Mouse (Mus musculus) embryonic facial prominence, embryonic 12.5 days (tissue): ENCODE data around the gene Manba. TPM values are rescaled to one million over a fixed set of nuclear protein-coding genes. Genes with fewer than 3 reads are reported as not detected.
A peak's percentile ranks its signal among the peaks of the same experiment; 100 is the strongest.
"Not testable (repeated sequence)": the region's sequence is repeated elsewhere in the genome, so short reads cannot be mapped to it uniquely, and the experiment has no call there.

Experiments
- ATAC-seq: fragments of 200-750 bp; cut with Nextera tagmentation; 2 replicates; pipeline ENCODE4 v1.8.0; 2017; ENCODE audit not compliant: insufficient number of reproducible peaks, insufficient read depth, low FRiP score, low TSS enrichment
- H3K27ac ChIP-seq: fragments of 300-500 bp; sonication (generic); 2 replicates; pipeline ENCODE4 v1.5.1; 2016; ENCODE audit warnings: mild to moderate bottlenecking
- H3K27me3 ChIP-seq: fragments of 300-500 bp; sonication (generic); 2 replicates; pipeline ENCODE4 v1.6.1; 2016; ENCODE audit warnings: mild to moderate bottlenecking, moderate library complexity
- H3K36me3 ChIP-seq: fragments of 300-500 bp; sonication (generic); 2 replicates; pipeline ENCODE4 v1.6.1; 2016; ENCODE audit warnings: mild to moderate bottlenecking
- H3K4me1 ChIP-seq: fragments of 300-500 bp; sonication (generic); 2 replicates; pipeline ENCODE4 v1.6.1; 2016
- H3K4me2 ChIP-seq: fragments of 300-500 bp; sonication (generic); replicated peaks from 2 replicates; pipeline ENCODE4 v1.6.1; 2016; ENCODE audit warnings: mild to moderate bottlenecking, moderate library complexity
- H3K4me3 ChIP-seq: fragments of 300-500 bp; sonication (generic); 2 replicates; pipeline ENCODE4 v1.5.1; 2016; ENCODE audit warnings: mild to moderate bottlenecking
- H3K9ac ChIP-seq: fragments of 300-500 bp; sonication (generic); 2 replicates; pipeline ENCODE4 v1.6.1; 2016; ENCODE audit warnings: mild to moderate bottlenecking, moderate library complexity
- H3K9me3 ChIP-seq: fragments of 300-500 bp; sonication (generic); 2 replicates; pipeline ENCODE4 v1.6.1; 2016; ENCODE audit warnings: mild to moderate bottlenecking, moderate library complexity
- WGBS: fragments of 180-500 bp; shearing (Covaris S2); methylation state at CpG from one replicate; pipeline ENCODE4 v1.1.7; 2016; 5-methylcytosine and 5-hydroxymethylcytosine counted together
- polyA plus RNA-seq: library from polyadenylated mRNA; unstranded; fragments of >200 nt; fragmentation: Nextera tagmentation; extraction: Ambion mirVana; gene quantifications from 2 replicates; pipeline ENCODE4 v1.2.1, GENCODE M21; 2016

The Manba gene
- polyA plus RNA-seq, 1 experiment from 2014 or later, result 5.1 TPM

DNA sequence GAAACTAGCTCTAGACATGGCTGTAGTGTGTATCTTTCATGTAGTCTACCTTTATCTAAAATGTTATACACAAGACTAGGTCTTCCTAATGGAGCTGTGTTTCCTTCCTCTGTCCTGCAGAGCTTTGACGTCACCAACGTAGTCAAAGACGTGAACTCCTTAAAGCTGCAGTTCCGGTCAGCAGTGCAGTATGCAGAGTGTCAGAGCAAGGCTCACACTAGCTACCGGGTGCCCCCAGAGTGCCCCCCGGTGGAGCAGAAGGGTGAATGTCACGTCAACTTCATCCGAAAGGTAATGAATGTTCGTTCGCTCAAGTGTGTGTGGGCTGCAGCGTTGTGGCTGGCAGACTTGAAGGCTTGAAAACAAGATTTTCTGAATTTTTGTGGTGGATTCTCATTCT lies 26.3 kb downstream of the Manba start:
- no peaks in the 10 kb centered on the region for H3K27me3 ChIP-seq
- H3K9ac ChIP-seq, result no peak overlapping the region
- WGBS, result 44% methylated on average over 11 of the region's 11 CpGs
- H3K36me3 ChIP-seq, result no peaks in the 10 kb centered on the region
- ATAC-seq, result no peak
- H3K4me1 ChIP-seq, result no peaks in the 10 kb centered on the region
- no peak overlapping the region for H3K4me2 ChIP-seq
- H3K4me3 ChIP-seq, result no peak overlapping the region
- no peak overlapping the region for H3K27ac ChIP-seq
- H3K9me3 ChIP-seq, result no peaks in the 10 kb centered on the region

DNA sequence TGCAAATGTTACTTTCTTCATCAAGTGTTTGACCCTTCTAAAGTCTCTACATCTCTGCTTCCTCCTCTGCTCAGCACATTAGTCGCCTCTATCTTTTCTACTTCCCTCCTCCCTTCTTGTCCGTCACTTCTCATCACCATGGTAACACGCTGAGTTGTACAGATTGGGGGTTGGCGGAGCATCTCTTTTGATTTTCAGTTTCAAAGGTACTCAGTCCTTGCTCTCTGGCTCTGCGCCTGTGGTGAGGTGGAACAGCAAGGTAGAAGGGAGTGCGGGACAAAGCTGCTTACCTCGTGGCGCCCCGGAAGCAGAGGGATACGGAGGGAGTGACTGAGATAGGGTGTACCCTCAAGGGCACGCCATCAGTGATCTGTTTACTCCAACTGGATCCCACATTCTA lies 27.9 kb downstream of the Manba start:
- no peak overlapping the region for H3K4me3 ChIP-seq
- H3K4me2 ChIP-seq, result 0 out of 2 replicates have a peak overlapping the region, but pooled peaks have one; percentile 3
- no peaks in the 10 kb centered on the region for H3K9me3 ChIP-seq
- 0 out of 2 replicates have a peak, but pooled peaks have one; percentile 41 for ATAC-seq
- H3K36me3 ChIP-seq, result no peaks in the 10 kb centered on the region
- H3K27ac ChIP-seq, result no peak overlapping the region
- H3K27me3 ChIP-seq, result no peaks in the 10 kb centered on the region
- 50% methylated on average over 11 of the region's 11 CpGs for WGBS
- no peaks in the 10 kb centered on the region for H3K4me1 ChIP-seq
- H3K9ac ChIP-seq, result no peak overlapping the region

DNA sequence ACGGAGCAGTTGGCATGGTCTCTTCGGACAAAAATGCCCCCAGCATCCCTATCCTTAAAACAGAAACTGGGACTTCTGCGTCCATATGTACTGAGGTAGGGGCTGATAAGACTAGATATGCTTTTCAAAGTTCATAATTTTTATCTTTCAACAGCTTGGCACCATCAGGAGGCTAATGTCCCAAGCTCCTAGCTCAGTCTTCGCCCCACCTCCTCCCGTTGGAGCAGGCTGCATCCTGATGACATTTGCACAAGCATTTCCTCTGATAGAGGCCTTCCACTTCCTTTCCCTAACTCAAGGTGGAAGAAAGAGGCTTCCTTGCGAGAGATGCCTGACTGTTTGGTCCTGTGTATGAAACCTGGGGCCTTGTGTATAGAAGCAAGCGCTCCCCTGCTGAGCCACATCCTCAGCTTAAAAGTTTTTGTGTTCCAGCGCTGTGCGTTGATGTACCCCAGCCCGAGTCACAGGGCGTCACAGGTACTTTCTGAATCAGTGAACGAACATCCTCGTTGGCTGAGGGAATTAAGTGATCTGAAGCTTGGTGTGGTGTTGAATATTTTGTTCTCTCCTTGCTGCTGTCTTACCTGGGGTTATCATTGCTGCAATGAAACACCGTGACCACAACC lies 28.5 kb downstream of the Manba start:
- Histone ChIP-seq H3K9me3 (no peaks in the 10 kb centered on the region), H3K27ac (no peak overlapping the region), H3K4me1 (no peaks in the 10 kb centered on the region), H3K4me2 (no peak overlapping the region), H3K36me3 (no peaks in the 10 kb centered on the region), H3K27me3 (no peaks in the 10 kb centered on the region), H3K9ac (no peak overlapping the region), H3K4me3 (no peak overlapping the region)
- ATAC-seq, result no peak
- WGBS, result 83% methylated on average over 14 of the region's 14 CpGs

DNA sequence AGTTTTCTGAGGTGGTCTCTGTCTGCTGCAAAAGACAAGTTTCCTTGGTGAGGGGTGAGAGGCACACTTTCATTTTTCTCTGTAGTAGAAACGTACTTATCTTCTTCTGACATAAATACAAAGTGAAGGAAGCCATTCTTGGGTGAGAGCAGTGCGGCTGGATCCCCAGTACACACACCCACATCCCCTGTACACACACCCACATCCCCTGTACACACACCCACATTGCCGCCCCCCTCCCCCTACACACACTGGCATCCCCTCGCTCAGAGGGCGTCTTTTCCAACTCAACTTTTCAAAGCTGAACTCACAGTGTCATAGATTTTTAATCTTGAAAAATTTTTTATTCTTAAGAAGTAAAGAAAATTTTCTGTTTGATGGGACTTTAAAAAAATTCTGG lies 29.8 kb downstream of the Manba start:
- no peaks in the 10 kb centered on the region for H3K9me3 ChIP-seq
- no peaks in the 10 kb centered on the region for H3K36me3 ChIP-seq
- WGBS, result 88% methylated on average over 5 of the region's 5 CpGs
- no peaks in the 10 kb centered on the region for H3K4me1 ChIP-seq
- H3K27ac ChIP-seq, result no peak overlapping the region
- no peak overlapping the region for H3K9ac ChIP-seq
- H3K27me3 ChIP-seq, result no peaks in the 10 kb centered on the region
- H3K4me2 ChIP-seq, result no peak overlapping the region
- ATAC-seq, result no peak
- no peak overlapping the region for H3K4me3 ChIP-seq

DNA sequence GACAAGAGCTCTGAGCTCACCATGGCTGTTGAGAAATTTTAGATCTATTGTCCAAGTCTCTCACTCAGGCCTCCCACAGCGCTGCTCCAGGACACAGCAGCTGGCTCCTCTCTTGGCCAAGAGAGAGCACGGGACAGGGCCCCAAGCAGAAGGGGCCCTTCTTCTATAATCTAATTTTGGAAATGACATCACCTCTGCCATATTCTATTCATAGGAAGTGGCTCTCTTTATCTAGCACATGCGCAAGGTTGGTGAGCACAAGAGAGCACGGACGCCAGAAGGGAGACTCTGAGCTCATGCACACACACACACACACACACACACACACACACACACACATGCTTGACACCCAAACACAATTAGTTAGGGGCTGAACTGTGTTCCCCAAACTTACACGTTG lies 31.5 kb downstream of the Manba start:
- no peak overlapping the region for H3K27ac ChIP-seq
- 64% methylated on average over 6 of the region's 6 CpGs for WGBS
- no peak for ATAC-seq
- H3K4me3 ChIP-seq, result no peak overlapping the region
- H3K9me3 ChIP-seq, result no peaks in the 10 kb centered on the region
- H3K4me2 ChIP-seq, result no peak overlapping the region
- no peaks in the 10 kb centered on the region for H3K36me3 ChIP-seq
- H3K9ac ChIP-seq, result no peak overlapping the region
- no peaks in the 10 kb centered on the region for H3K4me1 ChIP-seq
- H3K27me3 ChIP-seq, result no peaks in the 10 kb centered on the region

DNA sequence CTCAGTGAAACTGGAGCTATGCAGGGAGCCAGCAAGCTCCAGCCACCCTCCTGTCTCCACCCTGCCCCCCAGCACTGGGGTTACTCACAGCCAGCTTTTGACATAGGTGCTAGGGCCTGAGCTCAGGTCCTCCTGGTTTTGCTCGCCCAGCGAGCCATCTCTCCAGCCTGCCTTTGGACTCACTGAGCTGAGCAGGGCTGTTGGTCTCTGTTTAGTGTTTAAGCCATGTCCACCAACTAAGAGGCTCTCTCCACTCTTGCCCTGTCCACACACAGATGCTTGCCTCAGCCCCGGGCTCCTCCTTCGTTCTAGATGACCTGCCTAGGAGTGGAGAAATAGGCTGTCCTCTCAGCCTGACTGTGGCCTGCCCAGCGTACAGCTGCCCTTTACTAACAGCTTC lies 33.5 kb downstream of the Manba start:
- Histone ChIP-seq H3K36me3 (no peaks in the 10 kb centered on the region), H3K27me3 (no peaks in the 10 kb centered on the region), H3K9ac (no peak overlapping the region), H3K4me3 (no peak overlapping the region), H3K4me1 (0 out of 2 replicates have a peak, but pooled peaks cover 7% of the 10 kb centered on the region), H3K9me3 (no peaks in the 10 kb centered on the region), H3K4me2 (no peak overlapping the region), H3K27ac (no peak overlapping the region)
- WGBS, result 67% methylated on average over 5 of the region's 5 CpGs
- no peak for ATAC-seq

DNA sequence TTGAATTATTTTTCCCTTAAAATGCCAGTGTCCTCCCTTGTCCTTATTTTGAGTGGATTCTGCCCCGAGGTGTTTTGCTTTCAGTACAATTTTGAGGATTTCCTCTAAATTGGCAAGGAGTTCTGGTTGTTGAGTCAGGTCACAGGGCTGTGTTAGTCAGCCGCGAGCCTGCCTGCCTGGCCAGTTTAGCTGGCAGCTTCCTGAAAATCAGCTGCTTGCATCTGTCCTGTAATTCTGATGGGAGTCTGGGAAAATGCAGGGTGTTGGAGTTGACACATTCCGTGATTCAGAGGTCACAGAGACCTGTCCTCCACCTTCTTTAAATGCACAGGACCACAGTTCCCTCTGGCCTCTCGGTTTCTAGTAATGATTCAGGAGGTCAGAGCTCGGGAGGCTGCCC lies 34.2 kb downstream of the Manba start:
- H3K4me1 ChIP-seq, result 0 out of 2 replicates have a peak, but pooled peaks cover 7% of the 10 kb centered on the region
- no peaks in the 10 kb centered on the region for H3K27me3 ChIP-seq
- H3K9ac ChIP-seq, result no peak overlapping the region
- no peak for ATAC-seq
- 59% methylated on average over 6 of the region's 6 CpGs for WGBS
- H3K9me3 ChIP-seq, result no peaks in the 10 kb centered on the region
- H3K4me3 ChIP-seq, result no peak overlapping the region
- no peak overlapping the region for H3K27ac ChIP-seq
- H3K4me2 ChIP-seq, result no peak overlapping the region
- no peaks in the 10 kb centered on the region for H3K36me3 ChIP-seq

DNA sequence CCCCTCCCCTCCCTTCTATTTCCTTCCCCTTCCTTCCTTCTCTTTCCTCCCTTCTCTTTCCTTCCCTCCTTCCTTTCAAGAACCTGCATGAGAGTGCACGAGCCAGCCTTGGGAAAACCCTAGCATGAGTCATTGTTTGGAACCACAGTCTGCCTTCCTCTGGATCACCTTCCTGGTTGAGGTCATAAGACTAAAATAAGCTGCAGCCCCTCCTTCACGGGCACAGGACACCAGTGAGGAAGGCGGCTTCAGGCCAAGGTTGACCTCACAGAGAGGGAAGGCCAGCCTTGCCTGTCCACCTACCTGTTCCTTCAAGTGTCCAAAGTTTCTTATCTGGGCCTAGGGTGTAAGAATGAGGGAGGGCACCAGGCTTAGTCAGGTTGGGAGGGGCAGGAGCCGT lies 36.6 kb downstream of the Manba start:
- Histone ChIP-seq H3K4me1 (0 out of 2 replicates have a peak, but pooled peaks cover 7% of the 10 kb centered on the region), H3K9me3 (no peaks in the 10 kb centered on the region), H3K9ac (no peak overlapping the region), H3K27me3 (no peaks in the 10 kb centered on the region), H3K27ac (no peak overlapping the region), H3K4me2 (no peak overlapping the region), H3K4me3 (no peak overlapping the region), H3K36me3 (no peaks in the 10 kb centered on the region)
- WGBS, result 57% methylated on average over 4 of the region's 4 CpGs
- no peak for ATAC-seq

DNA sequence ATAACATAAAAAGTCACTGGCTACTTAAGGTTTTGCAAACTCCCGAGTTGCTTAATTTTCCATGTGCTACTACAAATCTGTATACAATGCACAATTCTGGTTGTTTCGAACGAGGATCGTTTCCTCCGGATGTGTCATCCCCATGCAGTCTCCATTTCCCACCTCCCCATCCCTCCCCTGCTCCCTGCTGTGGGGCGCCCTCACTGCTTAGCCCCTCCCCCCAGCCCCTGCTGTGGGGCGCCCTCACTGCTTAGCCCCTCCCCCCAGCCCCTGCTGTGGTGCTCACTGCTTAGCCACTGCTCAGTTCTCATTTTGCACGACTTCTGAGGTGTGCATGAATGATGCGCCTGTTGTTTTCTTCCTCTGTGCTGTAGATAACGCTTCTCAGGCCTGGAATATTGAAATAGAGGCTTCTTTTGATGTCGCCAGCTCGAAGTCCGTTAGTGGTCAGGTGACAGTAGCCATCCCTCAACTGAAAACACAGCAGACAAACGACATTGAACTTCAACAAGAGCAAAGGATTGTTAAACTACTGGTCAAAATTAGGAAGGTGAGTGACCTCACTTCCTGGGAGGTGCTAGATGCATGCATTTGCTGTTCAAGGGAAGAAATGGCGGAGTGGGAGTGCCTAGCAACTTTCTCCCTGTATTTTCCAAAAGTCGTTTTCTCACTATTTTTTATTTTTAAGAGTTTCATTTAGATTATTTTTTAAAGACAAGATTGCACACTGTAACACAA lies 37.4 kb downstream of the Manba start:
- 0 out of 2 replicates have a peak overlapping the region, but pooled peaks have one; percentile 19 for H3K4me2 ChIP-seq
- 58% methylated on average over 16 of the region's 16 CpGs for WGBS

DNA sequence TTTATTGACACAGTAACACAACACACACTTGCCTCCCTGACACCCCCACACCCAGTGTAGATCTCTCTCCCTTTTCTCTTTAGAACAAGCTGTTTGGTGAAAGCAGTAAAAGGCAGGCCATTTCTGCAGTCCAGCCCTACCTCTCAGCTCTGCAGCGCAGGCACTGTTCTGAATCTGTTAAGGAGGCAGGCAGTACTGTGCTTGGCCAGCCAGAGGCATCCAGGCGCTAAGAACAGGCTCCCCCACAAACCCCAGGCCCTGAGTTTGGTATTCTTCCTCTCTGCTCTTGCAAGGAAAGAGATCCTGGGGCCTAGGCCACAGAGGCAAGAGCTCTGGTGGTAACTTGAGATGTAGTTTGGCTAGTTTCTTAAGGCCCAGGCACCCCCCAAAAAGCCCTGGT lies 39.5 kb downstream of the Manba start:
- not testable (repeated sequence) for ATAC-seq, H3K4me1 ChIP-seq

More for the DNA sequence above, 37.4 kb downstream of the Manba start:
- no peak for ATAC-seq
- no peak overlapping the region for H3K27ac ChIP-seq
- no peak overlapping the region for H3K4me3 ChIP-seq
- H3K9ac ChIP-seq, result no peak overlapping the region
- 0 out of 2 replicates have a peak, but pooled peaks cover 7% of the 10 kb centered on the region for H3K4me1 ChIP-seq
- no peaks in the 10 kb centered on the region for H3K27me3 ChIP-seq
- no peaks in the 10 kb centered on the region for H3K36me3 ChIP-seq
- no peaks in the 10 kb centered on the region for H3K9me3 ChIP-seq

DNA sequence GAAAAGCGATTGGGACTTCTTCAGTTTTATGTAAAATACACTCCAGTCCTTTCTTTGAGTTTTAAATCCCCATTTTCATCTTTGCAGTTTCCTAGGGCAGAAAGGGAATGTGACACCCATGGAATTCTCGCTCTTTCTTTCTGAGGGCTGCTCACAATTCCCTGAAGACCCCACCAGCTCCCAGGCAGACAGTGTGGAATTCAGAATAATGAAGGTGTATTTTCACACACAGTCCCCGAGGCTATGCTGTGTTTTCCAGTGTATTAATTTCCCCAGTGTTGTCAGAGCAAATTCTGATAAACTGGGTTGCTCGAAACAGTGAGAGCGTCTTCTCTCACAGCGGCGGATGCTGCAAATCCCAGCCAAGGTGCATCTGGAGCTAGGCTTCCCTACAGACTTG lies 44.3 kb downstream of the Manba start:
- Histone ChIP-seq H3K4me2 (no peak overlapping the region), H3K27me3 (no peaks in the 10 kb centered on the region), H3K4me3 (no peak overlapping the region), H3K4me1 (no peaks in the 10 kb centered on the region), H3K36me3 (no peaks in the 10 kb centered on the region), H3K9me3 (no peaks in the 10 kb centered on the region), H3K27ac (no peak overlapping the region), H3K9ac (no peak overlapping the region)
- WGBS, result 71% methylated on average over 7 of the region's 7 CpGs
- ATAC-seq, result no peak

More for the DNA sequence above, 39.5 kb downstream of the Manba start:
- not testable (repeated sequence) for H3K9me3 ChIP-seq, H3K9ac ChIP-seq, H3K27me3 ChIP-seq, H3K4me2 ChIP-seq, H3K27ac ChIP-seq, H3K4me3 ChIP-seq, H3K36me3 ChIP-seq
- WGBS, result 45% methylated on average over 2 of the region's 2 CpGs

DNA sequence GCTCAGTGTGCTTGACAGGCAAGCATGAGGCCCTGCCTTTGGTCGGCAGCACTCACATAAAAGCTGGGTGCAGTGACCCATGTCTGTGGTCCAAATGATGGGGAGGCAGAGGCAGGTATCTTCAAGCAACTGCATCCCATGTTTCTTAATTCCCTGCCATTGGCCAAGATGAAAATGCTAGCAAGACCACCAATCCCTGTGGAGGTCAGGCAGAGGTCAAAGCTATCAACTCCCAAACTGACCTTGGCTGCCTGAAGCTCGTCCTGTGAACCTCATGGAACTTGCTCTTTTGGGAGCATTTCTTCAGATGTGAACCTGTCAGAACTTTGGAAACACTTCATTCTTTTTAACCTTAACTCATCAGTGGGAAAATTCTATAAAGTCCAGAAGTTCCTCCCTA lies 46.4 kb downstream of the Manba start:
- no peaks in the 10 kb centered on the region for H3K9me3 ChIP-seq
- ATAC-seq, result no peak
- H3K9ac ChIP-seq, result no peak overlapping the region
- no peaks in the 10 kb centered on the region for H3K4me1 ChIP-seq
- 60% methylated on average over 2 of the region's 2 CpGs for WGBS
- no peaks in the 10 kb centered on the region for H3K36me3 ChIP-seq
- no peak overlapping the region for H3K4me3 ChIP-seq
- no peaks in the 10 kb centered on the region for H3K27me3 ChIP-seq
- no peak overlapping the region for H3K4me2 ChIP-seq
- no peak overlapping the region for H3K27ac ChIP-seq
